Mouse (Mus musculus) myocyte (in vitro differentiated cells): ENCODE results near the gene Ntng1. TPM values are rescaled to one million over a fixed set of nuclear protein-coding genes. Genes with fewer than 3 reads are reported as not detected.

Experiments used
- H3K27me3 ChIP-seq: one replicate; pipeline ENCODE4 v1.6.1; 2011; ENCODE audit not compliant: control insufficient read depth, insufficient read depth, insufficient read length
- H3K36me3 ChIP-seq: one replicate; pipeline ENCODE4 v1.6.1; 2011; ENCODE audit not compliant: control insufficient read depth, insufficient read depth
- H3K4me2 ChIP-seq: one replicate; pipeline ENCODE4 v1.6.1; 2011; ENCODE audit warnings: low read depth, control low read depth
- H3K4me3 ChIP-seq: one replicate; pipeline ENCODE4 v1.5.1; 2011; ENCODE audit warnings: mild to moderate bottlenecking, control low read depth, moderate library complexity
- H3K79me2 ChIP-seq: one replicate; pipeline ENCODE4 v1.6.1; 2011; ENCODE audit not compliant: control insufficient read depth, insufficient read depth
- H3ac ChIP-seq: one replicate; pipeline ENCODE4 v1.6.1; 2011; ENCODE audit not compliant: control insufficient read depth, insufficient read length
- CEBPB ChIP-seq: IDR thresholded peaks from 2 replicates; pipeline ENCODE4 v1.6.1; 2011; ENCODE audit warnings: mild to moderate bottlenecking, moderate library complexity; ENCODE audit not compliant: poor library complexity, insufficient read depth, severe bottlenecking
- E2F4 ChIP-seq: IDR thresholded peaks from one replicate; pipeline ENCODE4 v1.6.1; 2011; ENCODE audit warnings: mild to moderate bottlenecking, control low read depth, moderate library complexity; ENCODE audit not compliant: insufficient read depth
- MAX ChIP-seq: IDR thresholded peaks from one replicate; pipeline ENCODE4 v1.6.1; 2011; ENCODE audit warnings: low read depth, mild to moderate bottlenecking, control low read depth
- MYOD1 ChIP-seq, 3 experiments: IDR thresholded peaks; one replicate each; pipeline ENCODE4 v1.6.1; 2011; ENCODE audit warnings: control low read depth in 2 of 3, low read depth in 2 of 3, mild to moderate bottlenecking in 2 of 3, moderate library complexity in 1 of 3; ENCODE audit not compliant: insufficient read length in 2 of 3, control insufficient read depth in 1 of 3
- MYOG ChIP-seq, 3 experiments: IDR thresholded peaks; one replicate each; pipeline ENCODE4 v1.6.1; 2011; ENCODE audit warnings: control low read depth in 2 of 3, low read depth in 2 of 3, mild to moderate bottlenecking in 2 of 3; ENCODE audit not compliant: insufficient read length in 2 of 3, control insufficient read depth in 1 of 3, insufficient read depth in 1 of 3
- POLR2A ChIP-seq: IDR thresholded peaks from one replicate; pipeline ENCODE4 v1.6.1; 2011; ENCODE audit warnings: low read depth, mild to moderate bottlenecking, control low read depth, moderate library complexity; ENCODE audit not compliant: insufficient read length
- POLR2AphosphoS2 ChIP-seq: IDR thresholded peaks from one replicate; pipeline ENCODE4 v1.6.1; 2011; ENCODE audit warnings: low read depth, control low read depth; ENCODE audit not compliant: insufficient read length
- REST ChIP-seq: IDR thresholded peaks from one replicate; pipeline ENCODE4 v1.6.1; 2011; ENCODE audit warnings: mild to moderate bottlenecking, control low read depth, moderate library complexity; ENCODE audit not compliant: insufficient read depth, insufficient read length
- SRF ChIP-seq: IDR thresholded peaks from one replicate; pipeline ENCODE4 v1.6.1; 2011; ENCODE audit warnings: low read depth; ENCODE audit not compliant: control insufficient read depth, insufficient read length
- TCF12 ChIP-seq: IDR thresholded peaks from one replicate; pipeline ENCODE4 v1.6.1; 2011; ENCODE audit warnings: mild to moderate bottlenecking, control low read depth; ENCODE audit not compliant: poor library complexity, insufficient read depth, severe bottlenecking
- TCF3 ChIP-seq: IDR thresholded peaks from one replicate; pipeline ENCODE4 v1.6.1; 2011; ENCODE audit warnings: low read depth, control low read depth; ENCODE audit not compliant: insufficient read length
- USF1 ChIP-seq: IDR thresholded peaks from one replicate; pipeline ENCODE4 v1.6.1; 2011; ENCODE audit warnings: low read depth, mild to moderate bottlenecking, control low read depth, moderate library complexity
- polyA plus RNA-seq: library from polyadenylated mRNA; unstranded; fragments of >200 nt; fragmentation: generic; extraction: Trizol; gene quantifications from one replicate; pipeline ENCODE4 v1.2.1, GENCODE M21; 2012; ENCODE audit warnings: missing spikeins

Ntng1 gene
- polyA plus RNA-seq, 1 experiment, result 0.01 TPM

DNA sequence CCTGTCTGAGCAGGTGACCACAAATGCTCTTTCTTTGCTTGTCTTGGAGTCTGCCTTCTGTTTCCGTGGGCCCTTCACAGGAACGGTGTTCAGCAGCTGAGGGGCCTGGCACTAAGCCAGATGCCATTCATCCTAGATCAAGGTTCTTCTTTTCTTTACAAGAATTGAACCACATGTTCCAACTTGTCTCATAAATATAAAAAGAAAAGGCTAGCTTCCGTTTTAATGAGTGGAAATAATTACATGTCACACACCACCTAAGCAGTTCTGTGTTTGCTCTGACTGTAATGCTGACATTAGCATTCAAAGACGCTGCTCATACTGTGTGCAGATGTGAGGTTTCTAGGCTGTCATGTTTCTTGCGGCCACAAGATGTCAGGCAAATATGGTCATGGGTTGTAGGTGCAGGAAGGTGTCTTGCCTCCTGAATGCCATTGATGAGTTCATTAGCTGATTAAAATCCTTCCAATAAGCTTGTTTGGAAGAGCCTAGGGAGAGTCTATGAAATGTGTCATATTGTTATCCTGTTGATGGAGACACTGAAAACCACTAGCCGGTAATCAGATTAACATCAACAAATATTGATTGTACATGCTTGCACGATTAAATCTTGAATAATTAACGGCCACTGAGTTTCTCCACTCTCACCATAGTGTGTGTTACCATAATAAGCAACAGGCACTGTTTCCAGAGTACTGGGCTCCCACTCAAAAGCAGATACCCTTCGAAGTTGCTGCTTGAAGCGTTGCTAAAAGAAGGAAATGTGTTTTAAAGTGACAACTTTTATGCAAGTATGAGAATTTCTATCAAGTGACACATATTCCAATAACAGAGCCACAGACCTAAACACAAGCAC, 411.3 kb downstream of the Ntng1 start:
- Histone ChIP-seq H3K27me3 (no peaks in the 10 kb centered on the region), H3K4me3 (no peak overlapping the region), H3K79me2 (no peaks in the 10 kb centered on the region), H3ac (no peak overlapping the region), H3K4me2 (no peak overlapping the region), H3K36me3 (no peaks in the 10 kb centered on the region)
- TF ChIP-seq MAX (no peak), SRF (no peak), MYOD1 (IDR thresholded peaks at IDR 0.05; ENCODE audit: control insufficient read depth in 1 of 3, insufficient read length in 2 of 3, low read depth in 2 of 3) (peak in 1 of 3 experiments; percentile 6), E2F4 (no peak)

GRCm38 (mm10) chr3:109731592-109732230, 412.1 kb downstream of the Ntng1 start:
- H3K36me3 ChIP-seq, result no peaks in the 10 kb centered on the region
- TF ChIP-seq MYOG (IDR thresholded peaks at IDR 0.05; ENCODE audit: control insufficient read depth in 1 of 3, insufficient read depth in 1 of 3, insufficient read length in 2 of 3, low read depth in 2 of 3) (no peak), REST (no peak), CEBPB (no peak), E2F4 (no peak), USF1 (no peak), POLR2A (no peak), TCF3 (no peak), MYOD1 (IDR thresholded peaks at IDR 0.05; ENCODE audit: control insufficient read depth in 1 of 3, insufficient read length in 2 of 3, low read depth in 2 of 3) (no peak), POLR2AphosphoS2 (no peak), TCF12 (no peak), SRF (no peak)
- no peaks in the 10 kb centered on the region for H3K27me3 ChIP-seq
- no peak overlapping the region for H3K4me3 ChIP-seq
- no peak overlapping the region for H3K4me2 ChIP-seq
- H3K79me2 ChIP-seq, result no peaks in the 10 kb centered on the region
- no peak overlapping the region for H3ac ChIP-seq

Other genes with a start within 250 kb of the Ntng1 start
- gene Prmt6, start 107.0 kb upstream of the Ntng1 start, polyA plus RNA-seq, result 13.9 TPM